Mouse (Mus musculus): ENCODE data around the gene C1qtnf1. TPM values are rescaled to one million over a fixed set of nuclear protein-coding genes. Genes with fewer than 3 reads are reported as not detected.

C1qtnf1 gene
- polyA plus RNA-seq, 1 experiment from 2014 or later: 1.6 TPM

DNA sequence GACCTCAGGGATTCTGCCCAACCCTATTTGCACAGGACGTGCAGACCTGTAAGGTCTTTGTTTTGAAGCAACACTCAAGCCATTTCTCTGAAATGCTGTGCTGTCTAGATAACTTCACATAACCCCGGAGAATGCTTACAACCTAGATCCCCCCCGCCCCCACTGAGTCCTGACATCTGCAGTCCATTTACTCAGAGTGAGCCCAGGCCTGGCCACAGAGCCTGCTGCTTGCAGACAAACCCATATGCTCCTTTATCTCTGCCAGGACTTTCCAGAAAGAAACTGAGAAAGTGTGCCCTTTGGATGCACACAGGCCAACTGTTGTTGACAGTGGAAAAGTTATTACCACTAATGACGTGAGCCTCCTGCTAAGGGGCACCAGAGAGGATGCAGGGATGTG lies 19.3 kb downstream of the C1qtnf1 start:
- Histone ChIP-seq H3K9ac (no peak overlapping the region), H3K9me3 (replicated peaks) (no peaks in the 10 kb centered on the region), H3K4me1 (no peaks in the 10 kb centered on the region), H3K36me3 (ENCODE audit: poor library complexity, severe bottlenecking) (no peaks in the 10 kb centered on the region), H3K4me2 (no peak overlapping the region), H3K27ac (no peak overlapping the region), H3K27me3 (peaks cover 4% of the 10 kb centered on the region; the same call in 1 of the 2 replicates), H3K4me3 (no peak overlapping the region)
- WGBS: 81% methylated on average over 4 of the region's 4 CpGs
- no peak for ATAC-seq

DNA sequence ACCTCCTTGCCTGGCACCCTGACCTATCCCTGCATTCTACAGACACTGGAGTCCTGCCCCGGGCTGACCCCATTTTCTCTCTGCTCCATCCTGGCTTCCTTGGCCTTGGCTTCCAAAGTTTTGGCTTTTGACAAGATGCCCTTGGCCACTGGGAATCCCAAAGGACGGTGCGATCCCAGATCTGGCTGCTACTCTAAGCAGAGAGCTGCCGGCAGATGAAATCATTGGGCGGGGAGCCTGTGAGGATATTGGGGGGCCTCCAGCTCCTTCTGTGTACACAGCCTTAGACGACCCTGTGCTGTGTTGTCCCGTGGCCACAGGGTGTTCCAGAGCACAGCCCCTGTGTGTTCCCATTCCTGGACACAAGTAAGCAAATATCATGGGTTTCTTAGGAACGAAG lies 20.4 kb downstream of the C1qtnf1 start:
- Histone ChIP-seq H3K4me2 (no peak overlapping the region), H3K4me1 (no peaks in the 10 kb centered on the region), H3K36me3 (ENCODE audit: poor library complexity, severe bottlenecking) (no peaks in the 10 kb centered on the region), H3K9me3 (replicated peaks) (no peaks in the 10 kb centered on the region), H3K27me3 (peaks cover 4% of the 10 kb centered on the region; the same call in 1 of the 2 replicates), H3K27ac (no peak overlapping the region), H3K4me3 (no peak overlapping the region), H3K9ac (no peak overlapping the region)
- no peak for ATAC-seq
- WGBS: 89% methylated on average over 8 of the region's 8 CpGs

DNA sequence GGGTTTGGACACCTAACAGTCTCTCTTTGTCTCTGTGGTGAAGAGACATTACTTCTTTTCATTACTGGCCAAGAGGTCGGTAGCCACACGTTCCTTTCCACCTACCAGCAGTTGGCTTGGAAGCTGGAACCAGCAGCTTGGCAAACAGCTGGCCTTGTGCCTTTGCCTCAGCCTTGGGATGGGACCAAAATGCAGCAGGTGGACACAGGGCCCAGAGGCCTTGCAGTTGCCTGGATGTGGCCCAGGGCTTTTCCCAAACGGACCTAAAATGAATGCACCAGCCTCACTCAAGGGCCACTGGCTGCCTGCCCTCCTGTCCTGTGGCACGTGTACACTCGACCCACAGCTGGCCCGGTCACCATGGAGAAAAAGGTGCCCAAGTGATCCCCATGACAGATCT lies 23.2 kb downstream of the C1qtnf1 start:
- no peaks in the 10 kb centered on the region for H3K27me3 ChIP-seq

DNA sequence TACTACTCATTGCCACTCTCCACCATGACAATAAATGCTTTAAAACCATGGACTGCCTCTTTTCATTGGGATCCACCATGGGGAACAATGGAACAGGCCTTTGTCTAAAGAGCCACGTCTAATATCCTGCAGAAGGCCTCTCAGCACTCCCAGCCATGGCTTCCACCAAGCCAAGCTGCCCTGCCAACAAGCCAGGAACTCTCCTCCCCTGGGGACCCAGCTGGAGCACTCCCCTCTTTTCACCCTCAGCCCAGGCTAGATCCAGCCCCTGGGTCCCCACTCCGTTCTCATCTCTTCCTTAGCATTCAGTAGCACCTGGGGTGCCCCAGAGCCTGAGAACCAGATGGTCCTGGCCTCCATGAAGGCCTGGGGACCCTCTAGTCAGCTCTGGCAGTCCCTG lies 25.0 kb downstream of the C1qtnf1 start:
- ATAC-seq: no peak
- Histone ChIP-seq H3K27ac (no peak overlapping the region), H3K4me1 (no peaks in the 10 kb centered on the region), H3K9me3 (replicated peaks) (no peaks in the 10 kb centered on the region), H3K9ac (no peak overlapping the region), H3K36me3 (ENCODE audit: poor library complexity, severe bottlenecking) (no peaks in the 10 kb centered on the region), H3K4me2 (no peak overlapping the region), H3K27me3 (no peaks in the 10 kb centered on the region), H3K4me3 (no peak overlapping the region)
- 52% methylated on average over 2 of the region's 2 CpGs for WGBS

More for the DNA sequence above, 23.2 kb downstream of the C1qtnf1 start:
- no peak overlapping the region for H3K4me3 ChIP-seq
- no peak overlapping the region for H3K4me2 ChIP-seq
- WGBS: 86% methylated on average over 6 of the region's 6 CpGs
- no peak for ATAC-seq
- H3K4me1 ChIP-seq: no peaks in the 10 kb centered on the region
- no peaks in the 10 kb centered on the region for H3K9me3 ChIP-seq (replicated peaks)
- H3K36me3 ChIP-seq (ENCODE audit: poor library complexity, severe bottlenecking): no peaks in the 10 kb centered on the region
- no peak overlapping the region for H3K27ac ChIP-seq
- H3K9ac ChIP-seq: no peak overlapping the region

DNA sequence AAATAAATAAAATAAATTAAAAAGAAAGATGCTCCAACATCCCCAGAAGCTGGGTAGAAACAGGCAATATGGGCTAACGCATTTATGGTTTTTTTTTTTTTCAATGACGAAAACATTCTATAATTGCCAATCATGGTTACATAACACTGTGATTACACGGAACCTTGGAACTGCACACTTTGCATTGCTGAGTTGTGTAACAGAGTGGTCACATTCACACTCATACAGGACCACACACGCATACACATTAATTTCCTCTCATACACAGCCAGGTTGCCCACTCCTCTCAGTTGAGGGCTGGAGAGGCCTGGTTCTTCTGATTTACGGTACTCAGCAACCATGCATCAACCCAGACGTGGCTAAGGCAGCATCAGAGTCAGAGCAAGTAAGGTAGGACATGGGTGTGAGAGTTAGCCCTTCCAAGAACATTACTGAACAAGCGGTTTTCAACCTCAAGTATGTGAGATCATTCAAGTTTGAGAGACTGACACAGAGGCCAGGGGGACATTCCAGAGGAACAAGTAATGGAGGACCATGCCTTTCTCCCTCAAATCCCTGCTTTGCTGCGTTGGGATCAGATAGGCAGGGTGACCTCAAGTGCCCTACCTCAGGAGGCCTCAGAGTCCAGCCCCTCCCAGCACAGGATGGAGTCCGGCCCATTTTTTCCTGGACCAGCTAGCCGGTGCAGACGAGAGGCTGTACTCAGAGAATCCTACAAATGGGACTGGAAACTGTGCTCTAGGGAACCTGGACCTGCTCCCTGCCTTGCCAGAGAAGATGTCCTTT lies 26.1 kb downstream of the C1qtnf1 start:
- no peaks in the 10 kb centered on the region for H3K4me1 ChIP-seq
- H3K27ac ChIP-seq: no peak overlapping the region
- no peaks in the 10 kb centered on the region for H3K36me3 ChIP-seq (ENCODE audit: poor library complexity, severe bottlenecking)
- H3K27me3 ChIP-seq: no peaks in the 10 kb centered on the region
- H3K9me3 ChIP-seq (replicated peaks): no peaks in the 10 kb centered on the region
- no peak for ATAC-seq
- H3K4me2 ChIP-seq: no peak overlapping the region
- WGBS: 81% methylated on average over 11 of the region's 11 CpGs
- H3K4me3 ChIP-seq: no peak overlapping the region
- H3K9ac ChIP-seq: no peak overlapping the region

DNA sequence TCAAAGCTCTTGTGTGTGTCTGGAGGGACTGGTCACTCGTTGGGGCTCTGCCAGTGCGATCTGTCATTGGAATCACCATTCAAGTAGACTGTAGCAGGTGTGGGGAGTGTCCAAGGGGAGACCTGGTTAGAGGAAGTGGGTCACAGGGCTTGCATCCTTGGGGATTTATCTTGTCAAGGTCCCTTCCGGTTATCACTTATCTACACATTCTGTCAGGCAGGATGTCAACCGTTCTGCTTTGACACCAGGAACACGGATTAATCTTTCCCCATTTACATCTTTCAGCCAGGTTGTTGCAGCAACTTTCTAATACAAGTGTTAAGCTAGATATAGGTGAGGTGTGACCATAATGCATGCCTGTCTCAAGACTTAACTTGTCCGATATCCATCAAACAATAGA lies 27.8 kb downstream of the C1qtnf1 start:
- no peak overlapping the region for H3K27ac ChIP-seq
- H3K36me3 ChIP-seq (ENCODE audit: poor library complexity, severe bottlenecking): no peaks in the 10 kb centered on the region

DNA sequence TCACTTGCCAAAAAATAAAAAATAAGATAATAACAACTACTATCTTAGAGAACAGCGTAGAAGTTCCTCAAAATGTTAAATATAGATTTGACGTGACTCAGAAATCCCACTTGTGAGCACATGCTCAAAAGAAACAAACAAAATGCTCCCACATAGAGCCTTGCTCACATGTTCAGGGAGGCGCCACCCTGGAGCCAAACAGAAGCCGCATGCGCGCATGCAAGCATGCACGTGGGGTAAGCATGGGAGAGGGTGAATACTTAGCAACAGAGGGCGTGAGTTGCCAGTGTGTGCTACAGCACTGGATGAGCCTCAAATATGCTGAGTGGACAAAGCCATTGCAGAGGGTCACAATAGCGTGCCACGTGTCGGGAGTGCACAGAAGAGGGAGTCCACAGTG lies 28.9 kb downstream of the C1qtnf1 start:
- WGBS: 77% methylated on average over 11 of the region's 11 CpGs
- no peaks in the 10 kb centered on the region for H3K27me3 ChIP-seq
- H3K36me3 ChIP-seq (ENCODE audit: poor library complexity, severe bottlenecking): no peaks in the 10 kb centered on the region
- H3K27ac ChIP-seq: no peak overlapping the region
- H3K4me3 ChIP-seq: no peak overlapping the region
- no peaks in the 10 kb centered on the region for H3K4me1 ChIP-seq
- 0 out of 2 replicates have a peak, but pooled peaks cover 2% of the 10 kb centered on the region for H3K9me3 ChIP-seq (replicated peaks)
- ATAC-seq: no peak
- no peak overlapping the region for H3K4me2 ChIP-seq
- H3K9ac ChIP-seq: no peak overlapping the region

More for the DNA sequence above, 27.8 kb downstream of the C1qtnf1 start:
- no peak for ATAC-seq
- Histone ChIP-seq H3K27me3 (no peaks in the 10 kb centered on the region), H3K4me3 (no peak overlapping the region), H3K9me3 (replicated peaks) (0 out of 2 replicates have a peak, but pooled peaks cover 2% of the 10 kb centered on the region), H3K4me1 (no peaks in the 10 kb centered on the region), H3K4me2 (no peak overlapping the region), H3K9ac (no peak overlapping the region)
- 90% methylated on average over 6 of the region's 6 CpGs for WGBS

DNA sequence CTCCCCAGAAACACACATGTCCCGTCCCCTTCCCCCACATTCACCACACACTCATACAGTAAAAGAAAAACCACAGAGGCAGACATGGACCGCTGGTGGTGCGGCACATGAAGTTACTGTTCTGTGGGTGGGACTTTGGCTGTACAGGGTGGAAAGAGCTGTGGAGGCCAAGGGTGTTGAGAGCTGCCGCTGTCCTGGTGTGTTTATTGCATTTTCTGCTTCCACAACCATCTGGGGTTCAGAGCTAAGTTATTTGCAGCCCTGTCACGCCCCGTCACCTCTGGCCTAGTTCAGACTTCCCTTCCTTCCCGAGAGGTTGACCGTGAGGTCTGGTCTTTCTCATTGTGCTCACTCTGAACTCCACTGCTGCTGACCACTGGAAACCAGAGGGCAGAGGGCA lies 31.0 kb downstream of the C1qtnf1 start:
- H3K4me2 ChIP-seq: no peak overlapping the region
- no peaks in the 10 kb centered on the region for H3K36me3 ChIP-seq (ENCODE audit: poor library complexity, severe bottlenecking)
- H3K4me3 ChIP-seq: no peak overlapping the region
- no peaks in the 10 kb centered on the region for H3K4me1 ChIP-seq
- no peak overlapping the region for H3K9ac ChIP-seq
- H3K27me3 ChIP-seq: no peaks in the 10 kb centered on the region
- 0 out of 2 replicates have a peak, but pooled peaks cover 2% of the 10 kb centered on the region for H3K9me3 ChIP-seq (replicated peaks)
- WGBS: 80% methylated on average over 8 of the region's 8 CpGs
- H3K27ac ChIP-seq: no peak overlapping the region
- no peak for ATAC-seq

DNA sequence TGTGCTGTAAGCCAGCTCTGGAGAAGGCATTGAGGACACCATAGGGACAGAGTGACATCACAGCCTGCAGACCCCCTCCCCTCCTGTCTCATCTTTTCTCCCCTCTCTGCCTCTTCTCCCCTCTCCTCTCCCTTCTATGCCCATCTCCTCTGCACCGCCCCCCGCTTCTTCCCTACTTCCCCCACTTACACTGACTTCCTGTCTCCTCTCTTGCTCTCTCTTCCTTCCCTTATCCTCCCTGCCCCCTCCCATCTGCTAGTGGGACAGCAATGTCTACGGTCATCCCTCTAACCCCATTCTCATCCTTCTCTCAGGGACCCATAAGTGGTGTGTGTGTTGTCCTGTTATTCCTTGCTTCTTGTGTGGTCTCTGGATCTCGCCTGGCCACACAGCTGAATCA lies 31.5 kb downstream of the C1qtnf1 start:
- Histone ChIP-seq H3K27me3 (no peaks in the 10 kb centered on the region), H3K36me3 (ENCODE audit: poor library complexity, severe bottlenecking) (no peaks in the 10 kb centered on the region), H3K4me2 (no peak overlapping the region), H3K4me3 (no peak overlapping the region), H3K4me1 (no peaks in the 10 kb centered on the region), H3K27ac (no peak overlapping the region), H3K9ac (no peak overlapping the region), H3K9me3 (replicated peaks) (0 out of 2 replicates have a peak, but pooled peaks cover 2% of the 10 kb centered on the region)
- ATAC-seq: no peak
- WGBS: 79% methylated on average over 4 of the region's 4 CpGs

DNA sequence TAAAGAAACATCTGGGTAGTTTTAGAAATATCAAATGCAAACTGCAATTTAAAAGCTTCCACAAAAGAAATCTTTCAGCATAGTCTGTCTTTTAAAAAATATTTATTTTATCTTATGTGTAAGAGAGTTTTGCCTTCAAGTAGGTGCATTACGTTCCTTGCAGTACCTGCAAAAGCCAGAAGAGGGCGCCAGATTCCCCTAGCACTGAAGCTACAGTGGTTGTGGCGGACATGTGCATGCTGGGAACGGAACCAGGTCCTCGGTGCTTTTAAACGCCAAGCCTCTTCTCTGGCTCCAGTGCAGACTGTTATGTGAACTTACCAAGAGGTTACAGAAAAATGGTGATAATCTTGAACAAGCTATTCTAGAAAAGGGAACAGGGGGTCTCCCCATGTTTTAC lies 32.3 kb downstream of the C1qtnf1 start:
- no peak overlapping the region for H3K4me3 ChIP-seq

DNA sequence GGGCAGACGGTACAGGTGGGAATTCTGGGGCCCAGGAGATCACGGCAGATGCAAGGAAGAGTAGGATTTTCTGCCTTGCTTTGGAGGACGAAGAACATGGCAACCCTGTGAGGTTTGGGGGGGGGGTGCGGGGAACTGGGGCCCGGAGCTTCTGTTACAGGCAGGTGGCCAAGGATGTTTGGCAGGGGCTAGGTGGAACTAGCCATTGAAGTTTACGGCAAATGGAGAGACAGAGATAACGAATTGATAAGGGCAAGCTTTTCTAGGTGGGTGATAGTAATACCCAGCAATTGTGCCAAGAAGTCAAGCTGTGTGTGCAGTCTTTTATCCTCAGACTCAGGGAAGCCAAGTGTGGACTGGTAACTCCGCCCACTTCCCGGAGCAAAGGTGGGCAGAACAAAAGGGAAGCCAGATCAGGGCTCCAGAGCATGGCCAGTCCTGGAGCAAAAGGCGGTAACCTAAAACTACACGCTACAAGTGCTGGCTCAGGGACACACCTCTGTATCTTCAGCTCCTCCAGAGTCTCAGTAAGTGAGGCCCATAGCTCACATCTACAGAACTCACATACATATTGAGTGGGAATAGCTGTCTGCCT lies 39.5 kb downstream of the C1qtnf1 start:
- H3K9me3 ChIP-seq (replicated peaks): no peaks in the 10 kb centered on the region
- no peak for ATAC-seq
- no peaks in the 10 kb centered on the region for H3K36me3 ChIP-seq (ENCODE audit: poor library complexity, severe bottlenecking)
- 47% methylated on average over 11 of the region's 11 CpGs for WGBS
- no peak overlapping the region for H3K4me2 ChIP-seq
- no peak overlapping the region for H3K9ac ChIP-seq
- H3K27me3 ChIP-seq: no peaks in the 10 kb centered on the region
- no peak overlapping the region for H3K4me3 ChIP-seq
- peaks cover 6% of the 10 kb centered on the region for H3K4me1 ChIP-seq
- no peak overlapping the region for H3K27ac ChIP-seq

More for the DNA sequence above, 32.3 kb downstream of the C1qtnf1 start:
- H3K9me3 ChIP-seq (replicated peaks): 0 out of 2 replicates have a peak, but pooled peaks cover 2% of the 10 kb centered on the region
- no peak overlapping the region for H3K4me2 ChIP-seq
- WGBS: 50% methylated on average over 6 of the region's 6 CpGs
- no peak overlapping the region for H3K9ac ChIP-seq
- H3K36me3 ChIP-seq (ENCODE audit: poor library complexity, severe bottlenecking): no peaks in the 10 kb centered on the region
- no peaks in the 10 kb centered on the region for H3K27me3 ChIP-seq
- no peak overlapping the region for H3K27ac ChIP-seq
- no peak for ATAC-seq
- no peaks in the 10 kb centered on the region for H3K4me1 ChIP-seq

DNA sequence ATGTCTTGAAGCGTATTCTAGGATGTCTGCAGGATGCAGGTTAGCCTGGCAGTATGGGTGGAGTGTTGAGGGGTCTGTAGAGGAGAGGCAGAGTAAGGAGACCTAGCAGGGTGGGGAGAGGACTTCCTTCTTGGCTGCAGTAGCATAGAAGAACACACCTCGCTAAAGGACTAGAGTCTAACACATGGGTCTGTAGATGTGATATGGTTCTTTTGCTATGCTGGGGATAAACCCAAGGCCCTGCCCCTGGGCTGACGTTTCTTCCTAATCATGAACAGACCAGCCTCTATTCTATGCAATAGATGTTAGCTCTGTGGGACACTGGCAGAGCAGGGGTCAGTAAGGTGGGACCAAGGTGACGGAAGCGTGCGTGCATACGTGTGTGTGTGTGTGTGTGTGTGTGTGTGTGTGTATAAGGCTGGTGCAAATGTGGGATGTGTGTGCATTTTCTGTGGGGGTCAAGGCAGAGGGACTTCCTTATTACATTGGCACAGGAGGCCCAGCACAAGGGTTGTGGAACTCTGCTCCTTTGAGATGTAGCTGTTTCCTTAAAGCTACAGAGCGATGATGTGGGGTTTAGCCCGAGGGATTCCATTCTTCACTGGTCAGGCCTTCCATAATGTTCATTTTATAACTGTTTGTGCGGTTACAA lies 41.6 kb downstream of the C1qtnf1 start:
- H3K36me3 ChIP-seq (ENCODE audit: poor library complexity, severe bottlenecking): no peaks in the 10 kb centered on the region
- H3K4me2 ChIP-seq: no peak overlapping the region
- no peaks in the 10 kb centered on the region for H3K27me3 ChIP-seq
- no peak overlapping the region for H3K9ac ChIP-seq
- no peak for ATAC-seq
- H3K4me1 ChIP-seq: peaks cover 6% of the 10 kb centered on the region
- peak overlapping the region; percentile 6; the same call in 1 of the 2 replicates for H3K27ac ChIP-seq
- H3K4me3 ChIP-seq: no peak overlapping the region
- 83% methylated on average over 10 of the region's 10 CpGs for WGBS
- H3K9me3 ChIP-seq (replicated peaks): no peaks in the 10 kb centered on the region
